Mouse (Mus musculus) limb, embryonic 12.5 days (tissue): ENCODE results near the gene Ryr1. TPM values are rescaled to one million over a fixed set of nuclear protein-coding genes. Genes with fewer than 3 reads are reported as not detected.

Experiments used
- ATAC-seq: fragments of 200-750 bp; cut with Nextera tagmentation; 2 replicates; pipeline ENCODE4 v1.8.0; 2017; ENCODE audit warnings: low read depth, moderate TSS enrichment; ENCODE audit not compliant: insufficient number of reproducible peaks, insufficient read depth, low FRiP score, low TSS enrichment
- H3K27ac ChIP-seq: fragments of 300-500 bp; sonication (generic); 2 replicates; pipeline ENCODE4 v1.5.1; 2016; ENCODE audit warnings: mild to moderate bottlenecking, moderate library complexity
- H3K27me3 ChIP-seq: fragments of 300-500 bp; sonication (generic); 2 replicates; pipeline ENCODE4 v1.6.1; 2016; ENCODE audit warnings: mild to moderate bottlenecking, moderate library complexity
- H3K36me3 ChIP-seq: fragments of 300-500 bp; sonication (generic); 2 replicates; pipeline ENCODE4 v1.6.1; 2016; ENCODE audit warnings: mild to moderate bottlenecking, moderate library complexity
- H3K4me1 ChIP-seq: fragments of 300-500 bp; sonication (generic); replicated peaks from 2 replicates; pipeline ENCODE4 v1.6.1; 2016
- H3K4me2 ChIP-seq: fragments of 300-500 bp; sonication (generic); 2 replicates; pipeline ENCODE4 v1.6.1; 2016; ENCODE audit warnings: mild to moderate bottlenecking, moderate library complexity
- H3K4me3 ChIP-seq: fragments of 300-500 bp; sonication (generic); replicated peaks from 2 replicates; pipeline ENCODE4 v1.5.1; 2016; ENCODE audit warnings: mild to moderate bottlenecking
- H3K9ac ChIP-seq: fragments of 300-500 bp; sonication (generic); replicated peaks from 2 replicates; pipeline ENCODE4 v1.6.1; 2016; ENCODE audit warnings: mild to moderate bottlenecking, moderate library complexity
- H3K9me3 ChIP-seq: fragments of 300-500 bp; sonication (generic); 2 replicates; pipeline ENCODE4 v1.6.1; 2016; ENCODE audit warnings: mild to moderate bottlenecking, moderate library complexity
- WGBS: fragments of 180-500 bp; shearing (Covaris S2); methylation state at CpG from one replicate; pipeline ENCODE4 v1.1.7; 2016; 5-methylcytosine and 5-hydroxymethylcytosine counted together
- polyA plus RNA-seq: library from polyadenylated mRNA; unstranded; fragments of >200 nt; fragmentation: Nextera tagmentation; extraction: Ambion mirVana; gene quantifications from 2 replicates; pipeline ENCODE4 v1.2.1, GENCODE M21; 2016

Ryr1 gene
- 5.0 and 5.2 TPM in 2 replicates for polyA plus RNA-seq

DNA sequence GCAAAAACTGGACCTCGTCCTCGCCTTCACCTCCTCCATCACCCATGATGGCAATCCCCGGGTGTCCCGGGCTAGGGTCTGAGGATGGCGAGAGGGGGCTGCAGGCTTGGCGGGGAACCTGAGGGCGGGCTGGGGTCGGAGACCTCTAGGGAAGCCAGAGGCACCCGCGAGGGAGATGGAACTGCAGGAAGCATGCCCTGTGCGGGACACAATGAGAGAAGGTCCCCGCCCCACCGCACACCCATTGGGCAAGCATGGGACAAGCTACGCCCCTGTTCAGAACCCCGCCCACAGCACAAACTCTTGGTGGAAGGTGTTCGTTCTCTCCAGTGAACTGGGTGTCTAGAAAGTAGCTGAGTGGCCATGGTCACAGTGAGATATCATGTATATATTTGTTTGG is at the start of gene Ryr1:
Gene Ryr1, minus strand, starts transcription at position 210 of the 400 bp plus-strand sequence.
- peak within 1 kb of the TSS; percentile 83 for H3K4me2 ChIP-seq
- no peaks in the 10 kb centered on the region for H3K36me3 ChIP-seq
- H3K4me3 ChIP-seq: peak within 1 kb of the TSS; percentile 51
- WGBS: 2% methylated on average over 16 of the region's 16 CpGs
- H3K9me3 ChIP-seq: no peaks in the 10 kb centered on the region
- ATAC-seq: peak; percentile 81
- H3K9ac ChIP-seq: peak within 1 kb of the TSS; percentile 71
- H3K4me1 ChIP-seq: peaks cover 15% of the 10 kb centered on the region; the same call in 1 of the 2 replicates
- no peak within 1 kb of the TSS for H3K27ac ChIP-seq
- H3K27me3 ChIP-seq: 0 out of 2 replicates have a peak, but pooled peaks cover 3% of the 10 kb centered on the region

DNA sequence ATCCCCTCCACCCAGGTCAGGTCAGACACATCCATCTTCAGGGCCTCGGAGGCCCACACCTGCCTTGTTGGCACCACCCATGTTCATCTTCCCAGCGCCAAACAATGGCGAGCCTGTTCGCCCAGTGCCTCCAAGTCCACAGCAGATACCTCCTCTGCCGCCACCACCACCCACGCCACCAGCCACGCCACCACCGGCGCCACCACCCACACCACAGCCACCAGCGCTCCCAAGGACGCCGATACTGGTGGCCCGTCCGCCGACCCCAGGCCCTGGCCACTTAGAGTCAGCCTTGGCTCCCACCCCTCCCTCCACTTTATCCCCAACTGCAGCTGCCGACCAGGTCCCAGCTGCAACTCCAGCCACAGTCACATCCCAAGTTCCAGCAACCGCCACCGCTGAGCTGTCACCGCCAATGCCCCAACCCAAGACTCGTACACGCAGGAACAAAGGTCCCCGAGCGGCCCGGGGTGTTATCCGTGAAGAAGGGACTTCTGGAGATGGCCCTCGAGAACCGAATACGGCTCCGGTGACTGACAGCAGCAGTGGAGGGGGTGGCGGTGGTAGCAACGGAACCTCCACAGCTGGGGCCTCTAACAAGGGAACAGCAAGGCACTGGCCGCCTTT is 47.5 kb upstream of the Ryr1 start:
- peaks cover 64% of the 10 kb centered on the region for H3K27me3 ChIP-seq
- H3K9ac ChIP-seq: no peak overlapping the region
- no peak overlapping the region for H3K4me2 ChIP-seq
- 0 out of 2 replicates have a peak overlapping the region, but pooled peaks have one; percentile 7 for H3K4me3 ChIP-seq
- 33% methylated on average over 32 of the region's 32 CpGs for WGBS
- no peaks in the 10 kb centered on the region for H3K9me3 ChIP-seq
- H3K36me3 ChIP-seq: peaks cover 48% of the 10 kb centered on the region
- H3K27ac ChIP-seq: no peak overlapping the region
- peaks cover 36% of the 10 kb centered on the region for H3K4me1 ChIP-seq
- no peak for ATAC-seq

DNA sequence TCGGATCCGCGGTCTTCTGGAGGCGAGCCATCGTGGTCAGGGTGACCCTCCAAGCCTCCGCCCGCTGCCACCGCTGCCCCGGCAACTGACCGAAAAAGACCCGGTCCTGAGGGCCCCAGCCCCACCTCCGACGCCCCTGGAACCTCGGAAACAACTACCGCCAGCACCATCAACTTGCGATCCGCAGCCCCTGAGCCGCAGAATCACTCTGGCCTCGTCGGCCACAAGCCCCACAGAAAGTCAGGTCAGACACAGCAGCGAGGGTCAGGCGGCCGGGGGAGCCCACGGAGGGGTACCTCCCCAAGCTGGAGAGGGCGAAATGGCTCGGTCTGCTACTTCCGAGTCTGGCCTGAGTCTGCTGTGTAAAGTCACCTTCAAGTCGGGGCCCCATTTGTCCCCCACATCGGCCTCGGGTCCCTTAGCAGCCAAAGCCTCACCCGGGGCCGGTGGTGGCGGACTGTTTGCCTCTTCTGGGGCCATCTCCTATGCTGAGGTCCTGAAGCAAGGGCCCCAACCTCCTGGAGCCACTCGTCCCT is 46.7 kb upstream of the Ryr1 start:
- Histone ChIP-seq H3K9ac (peak overlapping the region; percentile 56), H3K27ac (no peak overlapping the region), H3K4me2 (peak overlapping the region; percentile 83), H3K27me3 (peaks cover 70% of the 10 kb centered on the region), H3K4me3 (peak overlapping the region; percentile 60), H3K9me3 (no peaks in the 10 kb centered on the region), H3K36me3 (peaks cover 43% of the 10 kb centered on the region), H3K4me1 (peaks cover 36% of the 10 kb centered on the region)
- ATAC-seq: no peak
- WGBS: 7% methylated on average over 34 of the region's 34 CpGs

DNA sequence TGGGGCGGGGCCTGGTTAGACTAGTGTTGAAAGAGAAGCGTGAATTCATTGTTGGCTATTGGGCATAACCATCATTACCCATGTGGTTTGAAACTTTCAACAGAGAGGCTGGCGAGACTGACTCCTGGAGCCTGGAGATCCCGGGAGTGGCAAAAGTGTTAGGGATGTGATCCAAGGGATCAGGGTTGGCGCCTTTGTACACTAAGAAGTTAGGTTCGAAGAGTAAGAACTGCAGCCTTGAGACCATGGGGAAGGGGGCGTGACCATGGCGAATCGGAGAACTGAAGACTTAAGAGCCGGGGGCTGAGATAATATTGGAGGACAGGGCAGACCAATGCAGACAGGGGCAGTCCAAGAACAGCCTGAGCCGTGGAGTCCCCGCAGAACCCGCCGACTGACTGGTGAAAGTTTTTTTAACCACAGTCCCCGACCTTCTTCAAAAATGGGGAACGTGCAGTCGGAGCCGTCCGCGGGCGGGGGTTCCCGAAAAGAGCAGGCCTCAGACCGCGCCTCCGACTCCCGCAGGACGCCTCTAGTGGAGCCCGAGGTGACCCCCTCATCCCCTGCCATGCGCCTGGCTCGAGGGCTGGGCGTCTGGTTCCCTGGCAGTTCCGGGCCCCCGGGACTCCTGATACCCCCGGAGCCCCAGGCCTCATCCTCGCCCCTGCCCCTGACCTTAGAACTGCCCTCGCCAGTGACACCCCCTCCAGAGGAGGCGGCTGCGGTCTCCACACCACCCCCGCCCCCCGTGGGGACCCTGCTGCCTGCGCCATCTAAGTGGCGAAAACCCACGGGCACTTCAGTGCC is 46.0 kb upstream of the Ryr1 start:
- peaks cover 36% of the 10 kb centered on the region for H3K4me1 ChIP-seq
- H3K9me3 ChIP-seq: no peaks in the 10 kb centered on the region
- peaks cover 40% of the 10 kb centered on the region for H3K36me3 ChIP-seq
- H3K9ac ChIP-seq: peak overlapping the region; percentile 56
- H3K27me3 ChIP-seq: peaks cover 70% of the 10 kb centered on the region
- peak overlapping the region; percentile 60 for H3K4me3 ChIP-seq
- peak overlapping the region; percentile 83 for H3K4me2 ChIP-seq
- WGBS: 2% methylated on average over 43 of the region's 43 CpGs
- no peak overlapping the region for H3K27ac ChIP-seq
- ATAC-seq: no peak

DNA sequence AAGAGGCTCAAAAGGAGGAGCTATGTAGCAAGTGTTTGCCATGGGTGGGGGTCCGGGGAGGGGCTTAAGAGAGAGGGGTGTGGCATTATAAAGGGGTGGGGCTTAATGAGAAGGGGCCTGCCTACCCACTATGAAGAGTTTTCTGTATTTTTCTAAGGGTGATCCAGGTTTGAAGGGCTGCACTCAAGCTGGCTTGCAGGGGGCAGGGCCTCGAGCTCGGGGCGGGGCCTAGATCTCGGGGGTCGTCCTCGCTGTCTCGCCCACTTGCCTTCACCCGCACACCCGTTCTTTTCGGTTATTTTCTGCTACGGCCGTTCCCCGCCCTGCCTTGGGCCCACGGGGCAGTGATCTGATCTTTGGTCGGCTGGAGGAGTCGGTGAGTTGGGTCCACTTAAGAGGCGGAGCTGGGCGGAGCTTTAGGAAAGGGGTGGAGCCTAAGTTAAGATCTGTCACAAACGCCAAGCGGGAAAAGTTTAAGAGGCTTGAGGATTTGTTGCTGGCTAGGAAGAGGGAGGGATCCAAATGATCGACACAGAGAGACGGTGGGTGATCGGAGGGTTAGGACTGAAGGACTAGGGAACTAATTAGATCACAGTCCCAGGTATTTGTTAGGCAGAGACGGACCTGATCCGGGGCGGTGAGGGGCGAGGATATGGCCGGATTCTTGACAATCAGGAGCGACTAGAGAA is 45.2 kb upstream of the Ryr1 start, which contains the start of the genes Ggn and Spred3:
Gene Ggn, plus strand, starts transcription at position 145 of the 689 bp plus-strand sequence.
Gene Spred3, minus strand, starts transcription at position 346 of the 689 bp plus-strand sequence.
- H3K4me1 ChIP-seq: peaks cover 36% of the 10 kb centered on the region
- H3K36me3 ChIP-seq: peaks cover 33% of the 10 kb centered on the region
- no peaks in the 10 kb centered on the region for H3K9me3 ChIP-seq
- H3K27me3 ChIP-seq: peaks cover 70% of the 10 kb centered on the region
- WGBS: under 1% methylated on average over 30 of the region's 30 CpGs
- H3K9ac ChIP-seq: peak within 1 kb of the TSS; percentile 64
- H3K4me3 ChIP-seq: peak within 1 kb of the TSS; percentile 60
- ATAC-seq: peak; percentile 16
- H3K4me2 ChIP-seq: peak within 1 kb of the TSS; percentile 83
- peak within 1 kb of the TSS; percentile 64; the same call in 1 of the 2 replicates for H3K27ac ChIP-seq

DNA sequence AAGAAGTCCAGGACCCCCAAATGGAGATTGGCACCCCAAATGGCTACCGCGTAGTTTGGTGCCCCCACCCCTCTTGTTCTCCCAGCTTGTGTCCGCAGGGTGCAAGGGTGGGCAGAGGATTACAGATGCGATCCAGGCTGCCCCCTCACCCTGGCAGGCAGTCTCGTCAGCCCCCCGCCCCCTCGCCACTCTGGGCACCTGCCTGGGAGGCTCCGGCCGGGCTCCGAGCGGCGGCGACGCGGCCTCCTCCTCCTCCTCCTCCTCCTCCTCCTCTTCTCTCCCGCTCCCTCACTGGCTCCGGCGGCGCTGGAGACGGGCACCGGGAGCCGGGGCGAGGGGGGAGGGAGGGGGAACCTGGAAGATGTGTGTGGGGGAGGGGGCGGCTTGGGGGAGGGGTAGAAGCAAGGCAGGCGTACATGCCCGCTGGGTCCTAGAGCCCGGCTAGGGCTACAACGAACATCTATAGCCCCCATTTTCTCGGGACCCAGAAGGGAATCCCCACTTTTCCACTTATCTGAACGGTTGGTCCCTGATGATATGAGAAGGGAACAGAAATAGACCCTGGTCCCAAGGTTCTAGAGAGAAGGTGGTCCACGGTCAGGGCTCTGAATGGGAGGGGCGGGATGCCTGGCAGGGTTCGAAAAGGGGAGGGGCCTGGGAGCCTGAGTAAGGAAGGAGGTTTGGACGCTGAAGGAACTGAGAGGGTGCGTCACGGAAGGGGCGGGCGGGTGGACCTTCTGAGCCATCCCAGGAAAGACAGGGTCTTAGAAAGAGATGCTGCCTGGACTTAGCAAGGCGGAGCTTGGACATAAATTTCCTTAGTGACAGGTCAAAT is 44.5 kb upstream of the Ryr1 start:
- peak overlapping the region; percentile 64; the same call in 1 of the 2 replicates for H3K27ac ChIP-seq
- no peaks in the 10 kb centered on the region for H3K9me3 ChIP-seq
- peaks cover 36% of the 10 kb centered on the region for H3K4me1 ChIP-seq
- H3K36me3 ChIP-seq: peaks cover 27% of the 10 kb centered on the region
- H3K4me3 ChIP-seq: peak overlapping the region; percentile 60
- peak; percentile 74 for ATAC-seq
- H3K27me3 ChIP-seq: peaks cover 63% of the 10 kb centered on the region
- peak overlapping the region; percentile 83 for H3K4me2 ChIP-seq
- H3K9ac ChIP-seq: peak overlapping the region; percentile 64
- 2% methylated on average over 31 of the region's 39 CpGs for WGBS

DNA sequence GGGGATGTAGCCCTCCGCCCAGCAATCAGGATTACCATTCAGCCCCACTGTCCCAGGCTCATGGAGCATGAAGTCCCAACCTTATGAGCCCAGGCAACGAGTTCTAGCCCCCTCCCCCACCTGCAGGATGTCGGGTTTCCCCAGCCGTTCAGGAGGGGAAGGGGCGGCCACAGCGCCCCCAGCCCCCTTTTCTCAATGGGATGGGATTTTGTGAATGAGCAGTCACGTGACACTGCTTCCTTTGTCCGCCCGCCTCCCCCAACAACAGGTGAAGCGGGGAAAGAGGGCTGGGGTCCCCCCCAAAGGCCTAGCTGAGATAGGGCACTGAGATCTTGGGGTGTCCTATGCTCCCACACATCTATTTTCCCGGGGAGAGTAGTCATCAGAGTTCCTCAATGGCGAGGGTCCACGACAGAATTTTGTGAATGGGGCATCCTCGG is 43.8 kb upstream of the Ryr1 start:
- Histone ChIP-seq H3K27ac (peak overlapping the region; percentile 64; the same call in 1 of the 2 replicates), H3K4me1 (peaks cover 36% of the 10 kb centered on the region), H3K9ac (peak overlapping the region; percentile 64), H3K27me3 (peaks cover 56% of the 10 kb centered on the region), H3K9me3 (no peaks in the 10 kb centered on the region), H3K4me3 (peak overlapping the region; percentile 60), H3K4me2 (peak overlapping the region; percentile 83), H3K36me3 (peaks cover 22% of the 10 kb centered on the region)
- no peak for ATAC-seq
- under 1% methylated on average over 14 of the region's 14 CpGs for WGBS

DNA sequence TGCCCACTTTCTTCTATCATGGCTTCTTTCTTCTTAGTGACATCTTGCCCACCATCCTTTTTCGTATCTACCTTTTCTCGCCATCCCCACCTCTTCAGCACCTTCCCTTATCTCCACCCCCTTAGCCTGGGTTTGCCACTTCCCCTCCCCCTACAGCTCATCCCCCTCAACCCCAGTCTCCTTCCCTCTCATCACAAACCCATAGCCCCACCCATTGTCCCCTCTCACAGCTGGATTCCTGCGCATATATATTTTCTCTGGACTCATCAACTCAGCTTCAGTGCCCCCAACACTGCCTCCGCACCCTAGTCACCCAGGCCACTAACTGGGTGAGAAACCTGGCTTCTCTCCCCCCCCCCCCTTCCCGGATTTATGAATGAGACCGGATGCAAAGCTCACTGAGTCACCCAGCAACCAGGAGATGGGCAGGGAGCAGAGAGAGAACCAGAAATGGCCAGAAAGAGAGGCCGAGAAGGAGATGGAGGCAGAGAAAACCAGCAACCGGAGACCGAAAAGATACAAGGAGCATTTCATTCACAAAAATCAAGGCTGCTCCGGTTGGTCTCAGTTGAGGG is 43.2 kb upstream of the Ryr1 start:
- Histone ChIP-seq H3K36me3 (peaks cover 20% of the 10 kb centered on the region), H3K4me3 (peak overlapping the region; percentile 60), H3K9me3 (no peaks in the 10 kb centered on the region), H3K4me2 (peak overlapping the region; percentile 83), H3K27me3 (peaks cover 50% of the 10 kb centered on the region), H3K4me1 (peaks cover 38% of the 10 kb centered on the region), H3K27ac (no peak overlapping the region), H3K9ac (peak overlapping the region; percentile 38; the same call in 1 of the 2 replicates)
- ATAC-seq: no peak
- 4% methylated on average over 10 of the region's 10 CpGs for WGBS

DNA sequence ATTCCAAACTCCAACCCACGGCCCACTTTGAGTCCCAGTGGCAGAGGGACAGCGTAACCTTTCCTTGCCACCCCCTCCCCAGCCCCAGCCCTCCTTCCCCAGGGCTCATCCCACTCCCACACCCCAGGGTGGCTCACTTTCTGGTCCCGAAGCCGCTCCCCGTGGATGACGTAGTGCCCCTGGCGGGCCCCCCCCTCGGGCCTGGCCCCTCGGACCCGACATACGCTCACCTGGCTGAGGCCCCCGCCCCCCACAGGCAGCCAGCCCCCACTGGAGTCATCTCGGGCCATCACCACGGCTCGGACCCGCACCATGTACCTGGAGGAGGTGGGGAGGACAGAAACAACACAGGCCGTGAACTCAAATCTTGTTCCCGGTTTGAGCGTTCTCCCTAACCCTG is 42.7 kb upstream of the Ryr1 start:
- no peaks in the 10 kb centered on the region for H3K9me3 ChIP-seq
- peaks cover 45% of the 10 kb centered on the region for H3K27me3 ChIP-seq
- peak overlapping the region; percentile 60 for H3K4me3 ChIP-seq
- peak overlapping the region; percentile 83 for H3K4me2 ChIP-seq
- H3K36me3 ChIP-seq: peaks cover 15% of the 10 kb centered on the region
- 15% methylated on average over 19 of the region's 19 CpGs for WGBS
- no peak overlapping the region for H3K27ac ChIP-seq
- ATAC-seq: no peak
- H3K4me1 ChIP-seq: peaks cover 44% of the 10 kb centered on the region
- H3K9ac ChIP-seq: no peak overlapping the region
